Mouse (Mus musculus) C2C12 (cell line): Measurements from ENCODE around the gene Mafb.

ENCODE experiments used
- CEBPB ChIP-seq: IDR thresholded peaks from one replicate; pipeline ENCODE4 v1.6.1; 2011; ENCODE audit warnings: low read depth, mild to moderate bottlenecking, control low read depth, moderate library complexity
- CTCF ChIP-seq: IDR thresholded peaks from one replicate; pipeline ENCODE4 v1.5.1; 2011; ENCODE audit not compliant: control insufficient read depth, insufficient read depth, insufficient read length
- FOSL1 ChIP-seq: IDR thresholded peaks from one replicate; pipeline ENCODE4 v1.8.0; 2011; ENCODE audit warnings: mild to moderate bottlenecking, low read length; ENCODE audit not compliant: poor library complexity, insufficient read depth, severe bottlenecking
- MYOD1 ChIP-seq: IDR thresholded peaks from one replicate; pipeline ENCODE4 v1.6.1; 2011; ENCODE audit warnings: low read depth; ENCODE audit not compliant: control insufficient read depth, insufficient read length

GRCm38 (mm10) chr2:160411431-160411830 lies 44.6 kb upstream of the Mafb start:
- TF ChIP-seq CTCF = no peak
- no peak for TF ChIP-seq MYOD1
- no peak for TF ChIP-seq FOSL1
- TF ChIP-seq CEBPB = no peak
